Mouse (Mus musculus) brown adipose tissue, adult 24 weeks (tissue): Measurements from ENCODE around the gene Fry. TPM values are rescaled to one million over a fixed set of nuclear protein-coding genes. Genes with fewer than 3 reads are reported as not detected.

Experiments
- H3K27ac ChIP-seq: fragments of 200-500 bp; replicated peaks from 2 replicates; pipeline ENCODE4 v1.5.1; 2012; ENCODE audit warnings: low read depth, mild to moderate bottlenecking, low read length
- H3K4me1 ChIP-seq: fragments of 200-500 bp; 2 replicates; pipeline ENCODE4 v1.6.1; 2012; ENCODE audit warnings: low read length, mixed read lengths; ENCODE audit not compliant: control insufficient read depth, insufficient read depth, insufficient read length
- H3K4me3 ChIP-seq: fragments of 200-500 bp; 2 replicates; pipeline ENCODE4 v1.5.1; 2012; ENCODE audit warnings: low read depth, mild to moderate bottlenecking, low read length, moderate library complexity; ENCODE audit not compliant: insufficient read depth
- polyA plus RNA-seq: library from polyadenylated mRNA; stranded (reverse); fragments of >200 nt; gene quantifications from 2 replicates; pipeline ENCODE4 v1.2.4, GENCODE M21; 2012; ENCODE audit not compliant: missing spikeins, insufficient read depth, insufficient read length

Gene Fry
- polyA plus RNA-seq, 1 experiment, result 39.7 TPM

DNA sequence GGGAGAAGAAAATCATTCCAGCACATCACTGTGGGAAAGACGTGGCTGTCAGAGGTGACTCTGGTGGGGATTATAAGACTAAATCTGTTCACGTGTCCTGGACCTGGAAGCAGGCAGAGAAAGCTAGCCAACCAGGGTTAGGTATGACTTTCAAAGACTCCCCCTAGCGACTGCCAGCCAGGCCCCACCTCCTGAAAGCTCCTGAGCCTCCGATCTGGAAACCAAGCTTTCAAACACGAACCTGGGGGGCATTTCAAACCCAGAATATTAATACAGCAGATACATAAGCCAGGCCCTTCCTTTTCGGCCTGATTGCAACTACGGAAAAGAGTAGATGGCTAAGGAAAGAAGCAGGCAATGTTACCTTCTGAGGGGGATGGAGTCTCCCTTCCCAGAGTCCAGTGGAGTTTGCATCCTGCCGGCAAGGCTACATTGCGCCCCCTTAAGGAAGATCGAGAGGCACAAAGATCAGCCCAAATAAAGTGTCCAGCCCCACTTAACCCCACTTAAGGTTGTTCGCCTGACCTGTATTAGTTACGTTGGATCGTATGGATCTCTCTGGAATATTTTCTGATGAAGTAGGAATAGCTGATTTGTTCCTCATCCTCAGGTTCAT is 284.5 kb downstream of the Fry start:
- no peaks in the 10 kb centered on the region for H3K4me1 ChIP-seq
- H3K4me3 ChIP-seq, result no peak overlapping the region

DNA sequence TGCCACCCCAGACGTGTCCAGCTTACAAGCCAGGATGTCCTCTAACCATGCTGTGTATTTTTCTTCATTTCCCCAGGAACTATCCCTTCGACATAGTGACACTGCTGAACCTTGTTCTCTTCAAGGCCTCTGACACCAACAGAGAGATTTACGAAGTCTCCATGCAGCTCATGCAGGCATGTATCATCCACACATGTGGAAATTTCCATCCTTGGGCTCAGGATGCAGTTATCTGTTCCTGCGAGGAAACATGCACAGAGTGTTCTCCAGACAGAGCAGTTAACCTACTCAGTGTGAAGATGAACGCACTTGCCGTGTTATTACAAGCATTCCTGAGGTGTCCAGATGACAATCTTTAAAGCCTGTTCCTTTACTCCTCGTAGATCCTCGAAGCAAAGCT is 286.4 kb downstream of the Fry start:
- Histone ChIP-seq H3K4me3 (no peak overlapping the region), H3K27ac (no peak overlapping the region), H3K4me1 (no peaks in the 10 kb centered on the region; the same call in 1 of the 2 replicates)

More for the DNA sequence above, 284.5 kb downstream of the Fry start:
- H3K27ac ChIP-seq, result no peak overlapping the region

DNA sequence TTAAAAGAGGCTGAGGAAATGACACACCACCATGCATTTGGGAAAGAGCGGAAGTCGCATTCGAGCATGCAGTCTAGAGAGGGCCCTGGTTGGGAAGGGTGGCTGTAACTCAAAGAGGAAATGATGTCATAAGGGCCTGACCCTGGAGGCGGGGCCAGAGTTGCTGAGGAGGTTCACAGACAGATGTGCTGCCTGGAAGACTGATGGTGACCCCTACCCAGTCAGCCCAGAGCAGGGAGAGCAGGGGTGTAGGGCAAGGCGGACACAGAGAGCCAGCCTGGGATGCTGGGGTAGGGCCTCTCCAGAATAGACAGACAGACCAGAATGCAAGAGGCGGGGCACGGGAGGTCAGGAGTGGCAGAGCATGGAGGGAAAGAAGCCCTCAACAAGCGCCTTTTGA is 290.5 kb downstream of the Fry start:
- no peaks in the 10 kb centered on the region; the same call in 1 of the 2 replicates for H3K4me1 ChIP-seq
- H3K27ac ChIP-seq, result no peak overlapping the region
- no peak overlapping the region for H3K4me3 ChIP-seq

DNA sequence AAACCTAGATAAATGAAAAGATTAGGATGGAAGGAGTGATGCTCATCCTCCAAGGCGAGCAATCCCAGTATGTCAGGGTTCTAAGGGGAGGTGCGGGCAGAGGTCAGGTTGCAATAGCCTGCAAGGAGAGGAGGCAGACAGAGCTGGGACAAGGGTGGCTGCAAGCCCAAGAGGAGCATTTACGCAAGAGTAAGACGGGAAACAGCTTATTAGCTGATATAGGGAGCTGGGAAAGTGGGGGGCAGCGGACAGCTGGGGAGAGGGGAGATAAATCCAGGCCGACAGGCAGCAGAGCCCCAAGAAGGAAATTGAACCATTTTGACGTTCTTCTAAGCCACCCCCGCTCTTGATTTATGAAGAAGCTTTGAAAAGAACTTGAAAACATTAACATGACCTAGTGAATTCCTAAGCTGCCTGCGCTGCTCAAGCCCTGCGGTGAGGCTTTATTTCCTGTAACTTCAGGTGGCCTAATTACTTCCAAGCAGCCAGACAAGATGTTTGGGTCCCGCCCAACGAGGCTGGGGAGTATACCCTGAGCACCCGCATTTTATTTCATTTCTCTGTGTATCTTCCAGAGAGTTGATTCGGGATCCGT is 291.1 kb downstream of the Fry start:
- Histone ChIP-seq H3K27ac (no peak overlapping the region; the same call in 1 of the 2 replicates), H3K4me1 (no peaks in the 10 kb centered on the region; the same call in 1 of the 2 replicates), H3K4me3 (no peak overlapping the region)

DNA sequence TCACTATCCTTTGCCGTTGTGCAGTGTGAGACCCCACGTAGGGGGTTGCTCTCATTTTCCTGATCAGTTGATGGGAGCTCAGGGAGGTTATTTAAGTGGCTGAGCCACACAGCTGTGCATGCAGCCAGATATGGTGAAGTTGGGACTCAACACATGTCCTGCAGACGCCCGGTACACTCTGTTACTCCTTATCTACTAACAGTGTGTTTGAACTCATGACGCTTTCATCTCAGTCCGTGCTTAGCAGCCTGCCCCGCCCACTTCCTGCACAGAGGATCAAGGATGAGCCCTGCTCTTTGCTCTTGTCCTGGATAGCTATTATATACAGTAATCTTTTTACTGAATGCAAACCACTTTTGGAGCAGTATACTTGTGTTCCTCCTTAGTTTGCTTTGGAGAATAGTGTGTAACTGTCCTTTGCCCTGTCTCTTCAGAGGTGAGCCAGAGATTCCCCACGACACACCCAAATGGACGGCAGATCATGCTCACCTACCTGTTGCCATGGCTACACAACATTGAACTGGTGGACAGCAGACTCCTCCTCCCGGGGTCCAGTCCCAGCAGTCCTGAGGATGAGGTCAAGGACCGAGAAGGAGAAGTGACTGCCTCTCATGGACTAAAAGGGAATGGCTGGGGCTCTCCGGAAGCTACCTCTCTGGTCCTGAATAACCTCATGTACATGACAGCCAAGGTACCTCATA is 294.5 kb downstream of the Fry start:
- no peak overlapping the region for H3K27ac ChIP-seq
- no peaks in the 10 kb centered on the region; the same call in 1 of the 2 replicates for H3K4me1 ChIP-seq
- no peak overlapping the region for H3K4me3 ChIP-seq

DNA sequence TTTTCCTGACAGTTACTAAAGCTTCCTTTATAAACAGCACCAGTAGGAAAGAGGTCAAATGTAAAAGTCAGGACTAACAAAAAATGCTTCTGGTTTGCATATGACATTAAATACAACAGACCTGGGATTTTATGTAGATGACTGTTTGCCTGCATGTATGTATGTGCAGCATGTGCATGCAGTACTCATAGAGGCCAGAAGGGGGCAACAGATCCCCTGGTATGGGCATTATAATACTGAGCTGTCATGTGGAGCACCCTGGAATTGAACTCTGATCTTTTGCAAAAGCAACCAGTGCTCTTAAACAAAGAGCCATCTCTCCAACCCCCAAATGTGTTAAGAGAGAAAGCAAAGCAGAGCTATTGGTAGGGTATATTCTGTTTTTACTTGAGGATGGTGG is 296.4 kb downstream of the Fry start:
- H3K27ac ChIP-seq, result no peak overlapping the region
- H3K4me3 ChIP-seq, result no peak overlapping the region
- H3K4me1 ChIP-seq, result no peaks in the 10 kb centered on the region; the same call in 1 of the 2 replicates

DNA sequence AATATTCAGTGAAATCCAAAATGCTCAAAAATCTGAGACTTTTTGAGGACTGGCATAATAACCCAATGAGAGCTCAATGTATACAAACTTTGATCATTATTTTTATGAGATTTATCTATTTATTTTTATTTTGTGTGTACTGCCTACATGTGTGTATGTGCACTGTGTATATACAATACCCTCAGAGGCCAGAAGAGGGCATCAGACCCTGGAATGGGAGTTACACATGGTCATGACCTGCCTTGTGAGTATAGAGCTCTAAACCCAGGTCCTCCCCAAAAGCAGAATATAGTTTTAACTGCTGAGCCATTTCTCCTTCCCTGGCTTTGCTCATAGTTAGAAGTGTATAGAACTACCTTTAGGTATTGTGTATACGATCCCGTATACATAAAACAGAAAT is 298.8 kb downstream of the Fry start:
- Histone ChIP-seq H3K27ac (no peak overlapping the region), H3K4me1 (no peaks in the 10 kb centered on the region), H3K4me3 (no peak overlapping the region)

DNA sequence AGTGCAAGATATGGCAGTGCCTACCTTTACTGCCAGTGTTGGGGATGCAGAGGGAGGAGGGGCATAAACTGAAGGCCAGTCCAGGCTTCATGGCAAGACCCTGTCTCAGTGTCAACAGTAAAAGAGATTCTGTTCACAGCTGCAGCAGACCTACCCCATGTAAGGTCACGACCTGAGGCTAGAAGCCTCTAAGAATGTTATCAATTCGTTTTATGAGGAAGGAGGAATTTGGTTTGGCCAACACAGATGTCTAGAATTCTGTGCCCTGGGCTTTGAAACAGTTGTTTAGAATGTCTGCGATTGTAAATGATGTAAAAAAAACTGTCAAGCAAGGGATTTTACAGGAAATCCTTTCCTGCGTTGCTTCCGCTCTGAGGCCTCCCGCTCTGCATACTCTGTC is 299.6 kb downstream of the Fry start:
- Histone ChIP-seq H3K4me1 (no peaks in the 10 kb centered on the region), H3K4me3 (no peak overlapping the region), H3K27ac (no peak overlapping the region)

DNA sequence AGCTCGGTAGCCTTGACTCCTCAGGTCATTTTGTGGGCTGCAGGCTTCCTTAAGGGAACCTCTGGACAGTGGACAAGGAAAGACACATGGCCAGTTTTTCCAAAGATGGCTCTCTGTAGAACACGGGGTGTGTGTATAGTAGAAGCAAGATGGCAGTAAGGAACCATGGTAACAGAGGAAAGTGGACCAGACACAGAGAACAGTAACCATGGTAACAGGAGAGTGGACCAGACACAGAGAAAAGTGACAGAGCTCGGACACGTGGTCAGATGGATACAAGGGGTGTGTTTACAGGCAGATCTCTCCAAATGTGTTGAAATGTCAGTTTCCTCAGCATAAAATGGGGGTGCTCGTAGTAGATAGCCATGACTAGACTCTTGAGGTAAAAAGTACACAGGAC is 306.6 kb downstream of the Fry start:
- no peak overlapping the region for H3K4me3 ChIP-seq
- no peaks in the 10 kb centered on the region for H3K4me1 ChIP-seq
- no peak overlapping the region for H3K27ac ChIP-seq

DNA sequence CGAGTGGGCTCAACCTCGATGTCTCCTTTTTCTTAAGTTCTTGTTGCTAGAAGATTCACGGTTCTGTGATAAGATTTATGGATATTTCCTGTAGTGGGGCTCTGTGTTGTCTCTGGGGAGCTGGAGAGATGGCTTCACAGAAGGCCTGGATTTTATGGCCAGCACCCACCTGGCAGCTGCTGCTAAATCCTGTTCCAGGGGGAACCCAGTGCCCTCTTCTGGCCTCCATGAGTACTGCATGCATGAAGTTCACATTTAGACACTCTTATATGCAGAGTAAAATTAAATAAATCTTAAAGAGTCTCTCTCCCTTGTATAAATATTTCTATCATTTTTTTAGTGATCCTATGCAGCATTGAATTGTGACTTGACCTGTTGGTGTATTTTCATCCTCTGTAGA is 308.1 kb downstream of the Fry start:
- H3K4me1 ChIP-seq, result no peaks in the 10 kb centered on the region
- no peak overlapping the region for H3K4me3 ChIP-seq
- no peak overlapping the region for H3K27ac ChIP-seq

DNA sequence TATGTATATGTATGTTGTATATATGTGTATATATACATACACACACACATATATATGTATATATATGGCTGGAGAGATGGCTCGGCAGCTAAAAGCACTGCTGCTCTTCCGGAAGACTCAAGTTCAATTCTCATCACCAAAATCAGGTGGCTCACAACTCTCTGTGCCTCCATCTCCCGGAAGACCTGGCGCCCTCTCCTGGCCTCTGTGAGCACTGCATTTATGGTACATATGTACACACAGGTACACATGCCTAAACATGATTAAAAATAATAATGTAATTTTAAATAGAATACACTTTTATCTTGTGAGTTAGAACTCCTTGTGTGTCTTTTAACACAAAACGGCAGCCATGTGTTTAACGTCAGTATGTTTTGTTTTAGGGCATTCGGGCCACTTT is 312.8 kb downstream of the Fry start:
- Histone ChIP-seq H3K4me1 (no peaks in the 10 kb centered on the region), H3K4me3 (no peak overlapping the region), H3K27ac (no peak overlapping the region)

DNA sequence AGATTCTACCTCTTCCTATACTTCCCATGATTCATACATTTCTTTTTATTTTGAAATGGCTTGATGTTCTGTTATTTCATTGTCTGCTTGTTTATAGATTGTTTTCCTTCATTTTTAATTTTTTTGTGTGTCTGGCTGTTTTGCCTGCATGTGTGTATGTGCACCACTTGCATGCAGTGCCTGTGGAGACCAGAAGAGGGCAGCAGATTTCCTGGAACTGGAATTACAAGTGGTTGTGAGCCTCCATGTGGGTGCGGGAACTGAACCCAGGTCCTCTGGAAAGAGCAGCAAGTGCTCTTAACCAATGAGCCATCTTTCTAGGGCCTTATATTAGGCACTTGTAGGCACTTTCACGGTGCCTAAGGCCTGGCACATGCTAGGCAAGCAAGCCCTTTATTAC is 314.5 kb downstream of the Fry start:
- no peak overlapping the region for H3K4me3 ChIP-seq
- no peak overlapping the region for H3K27ac ChIP-seq
- H3K4me1 ChIP-seq, result no peaks in the 10 kb centered on the region

DNA sequence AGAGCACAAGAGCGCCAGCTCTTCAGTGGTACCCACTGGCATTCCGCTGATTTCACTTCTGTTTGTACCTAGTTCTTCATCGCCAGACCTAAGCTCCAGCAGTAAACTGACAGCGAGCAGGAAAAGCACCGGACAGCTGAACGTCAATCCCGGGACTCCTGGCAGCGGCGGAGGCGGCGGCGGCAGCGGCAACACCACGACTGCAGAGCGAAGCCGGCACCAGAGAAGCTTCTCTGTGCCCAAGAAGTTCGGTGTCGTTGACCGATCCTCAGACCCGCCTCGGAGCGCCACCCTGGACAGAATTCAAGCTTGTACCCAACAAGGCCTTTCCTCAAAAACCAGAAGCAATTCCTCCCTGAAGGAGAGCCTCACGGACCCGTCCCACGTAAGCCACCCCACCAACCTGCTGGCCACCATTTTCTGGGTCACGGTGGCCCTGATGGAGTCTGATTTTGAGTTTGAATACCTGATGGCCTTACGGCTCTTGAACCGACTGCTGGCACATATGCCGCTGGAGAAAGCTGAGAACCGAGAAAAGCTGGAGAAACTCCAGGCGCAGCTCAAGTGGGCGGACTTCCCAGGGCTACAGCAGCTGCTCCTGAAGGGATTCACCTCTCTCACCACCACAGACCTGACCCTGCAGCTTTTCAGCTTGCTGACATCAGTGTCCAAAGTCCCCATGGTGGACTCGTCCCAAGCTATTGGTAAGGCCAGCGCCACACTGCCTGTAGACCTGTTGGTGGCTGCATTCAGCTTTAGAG is 318.4 kb downstream of the Fry start:
- Histone ChIP-seq H3K27ac (no peak overlapping the region), H3K4me3 (peak overlapping the region; percentile 7; the same call in 1 of the 2 replicates), H3K4me1 (no peaks in the 10 kb centered on the region)

DNA sequence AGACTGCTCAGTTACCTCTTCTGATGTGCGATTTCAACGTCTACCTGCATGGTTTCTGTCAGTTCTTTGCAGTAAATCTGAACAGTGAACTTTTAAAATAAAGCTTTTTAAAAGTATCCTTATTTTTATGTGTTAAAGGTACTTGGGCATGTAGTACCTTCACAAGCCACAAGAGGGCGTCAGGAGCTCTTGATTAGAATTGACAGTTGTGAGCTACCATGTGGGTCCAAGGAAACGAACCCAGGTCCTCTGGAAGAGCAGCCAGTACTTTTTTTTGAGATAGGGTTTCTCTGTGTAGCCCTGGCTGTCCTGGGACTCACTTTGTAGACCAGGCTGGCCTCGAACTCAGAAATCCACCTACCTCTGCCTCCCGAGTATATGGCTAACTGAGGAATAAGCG is 323.2 kb downstream of the Fry start:
- Histone ChIP-seq H3K4me3 (no peak overlapping the region), H3K4me1 (no peaks in the 10 kb centered on the region), H3K27ac (no peak overlapping the region)

DNA sequence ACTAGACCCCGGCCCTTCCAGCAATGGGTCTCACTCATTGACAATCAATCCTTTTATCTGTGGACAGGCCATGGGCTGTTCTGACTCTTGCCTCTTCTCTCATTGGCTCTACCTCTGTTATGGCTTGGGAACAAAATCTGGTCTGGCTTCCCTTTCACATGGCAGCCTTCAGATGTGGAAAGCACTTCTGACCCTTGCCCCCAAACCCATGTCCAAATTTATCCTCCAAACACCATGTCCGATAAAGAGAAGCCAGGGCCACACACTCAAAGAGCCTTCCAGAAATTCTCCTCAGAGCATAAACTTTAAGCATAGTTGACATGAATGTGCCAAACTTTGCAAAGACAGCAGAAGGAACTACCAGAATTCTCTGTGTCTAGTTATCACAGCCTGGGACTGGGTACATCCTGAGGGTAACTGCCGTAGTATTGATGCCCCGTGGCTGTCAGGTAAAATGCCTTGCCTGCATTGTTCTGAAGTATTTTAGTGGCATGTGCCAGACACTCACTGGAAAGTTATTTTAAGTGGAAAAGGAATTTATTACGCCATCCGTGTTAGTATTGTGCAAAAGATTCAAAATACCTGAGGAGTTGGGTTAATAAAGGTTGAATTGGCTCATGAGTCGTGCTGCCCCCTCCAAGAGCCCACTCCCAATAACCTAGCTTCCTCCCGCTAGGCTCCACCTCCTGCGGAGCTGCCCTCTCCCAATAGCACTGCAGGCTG is 333.0 kb downstream of the Fry start:
- H3K4me3 ChIP-seq, result no peak overlapping the region
- H3K27ac ChIP-seq, result peak overlapping the region; percentile 78
- 0 out of 2 replicates have a peak, but pooled peaks cover 4% of the 10 kb centered on the region for H3K4me1 ChIP-seq
